Mouse (Mus musculus): ENCODE results near the gene Dpf2. TPM values are rescaled to one million over a fixed set of nuclear protein-coding genes. Genes with fewer than 3 reads are reported as not detected.

The Dpf2 gene
- polyA plus RNA-seq, 1 experiment from 2014 or later, result 128 TPM

DNA sequence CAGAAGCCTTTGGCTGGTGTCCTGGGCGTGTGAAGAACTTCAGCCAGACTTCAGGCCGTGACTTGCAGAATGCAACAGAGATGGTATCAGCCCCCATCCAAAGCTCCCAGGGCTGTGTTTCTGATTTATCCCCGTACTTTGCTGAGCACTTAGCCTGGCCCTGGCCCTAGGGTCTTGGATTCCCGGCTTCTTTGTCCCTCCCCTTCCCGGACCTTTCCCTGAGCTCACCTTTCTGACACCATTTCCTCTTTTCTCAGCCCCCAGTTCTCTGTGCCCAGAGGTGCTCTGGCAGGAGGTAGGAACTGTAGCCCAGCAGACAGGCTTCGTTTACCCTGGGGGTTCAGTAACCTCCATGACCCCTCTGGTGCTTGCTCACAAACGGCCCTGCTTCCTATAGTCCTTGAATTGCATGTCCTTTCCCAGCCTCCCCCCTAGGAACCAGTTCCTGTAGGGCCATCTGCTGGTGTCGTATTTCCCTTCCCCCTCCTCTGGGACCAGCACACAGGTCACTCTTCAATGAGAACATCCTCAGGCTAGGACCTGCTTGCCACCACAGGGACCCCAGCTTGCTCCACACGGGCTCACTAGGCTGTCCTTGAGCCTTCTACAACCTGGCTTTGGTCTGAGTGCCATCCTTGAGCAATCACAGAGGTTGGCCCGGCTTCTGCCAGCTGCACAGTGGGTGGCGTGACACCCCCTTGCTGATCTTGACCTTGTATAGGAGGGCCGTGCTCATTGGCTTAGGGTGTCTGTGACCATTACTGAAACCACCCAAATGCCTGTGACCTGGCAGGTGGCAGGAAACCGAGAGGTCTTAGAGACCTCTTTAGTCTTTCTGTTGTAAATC lies 63.8 kb downstream of the Dpf2 start:
- Histone ChIP-seq H3K36me3 (peaks cover 18% of the 10 kb centered on the region), H3K4me3 (no peak overlapping the region), H3K4me1 (replicated peaks) (peaks cover 66% of the 10 kb centered on the region), H3K9me3 (no peaks in the 10 kb centered on the region), H3K9ac (peak overlapping the region; percentile 72), H3K27ac (peak overlapping the region; percentile 98), H3K4me2 (peak overlapping the region; percentile 66; the same call in 1 of the 2 replicates), H3K27me3 (no peaks in the 10 kb centered on the region)
- no peak for ATAC-seq (ENCODE audit: low FRiP score)
- WGBS, result 43% methylated on average over 13 of the region's 13 CpGs

GRCm38 (mm10) chr19:5848032-5848825 lies 64.6 kb downstream of the Dpf2 start:
- H3K4me3 ChIP-seq, result peak overlapping the region; percentile 7; the same call in 1 of the 2 replicates
- H3K36me3 ChIP-seq, result peaks cover 18% of the 10 kb centered on the region
- H3K9me3 ChIP-seq, result no peaks in the 10 kb centered on the region
- peaks cover 74% of the 10 kb centered on the region for H3K4me1 ChIP-seq (replicated peaks)
- no peak for ATAC-seq (ENCODE audit: low FRiP score)
- H3K9ac ChIP-seq, result peak overlapping the region; percentile 72
- peak overlapping the region; percentile 98 for H3K27ac ChIP-seq
- H3K27me3 ChIP-seq, result no peaks in the 10 kb centered on the region
- H3K4me2 ChIP-seq, result peak overlapping the region; percentile 66; the same call in 1 of the 2 replicates
- 59% methylated on average over 14 of the region's 14 CpGs for WGBS

- H3K4me2 ChIP-seq, result peak overlapping the region; percentile 66
- peak overlapping the region; percentile 98 for H3K27ac ChIP-seq
- H3K27me3 ChIP-seq, result no peaks in the 10 kb centered on the region
- ATAC-seq (ENCODE audit: low FRiP score), result no peak
- H3K4me1 ChIP-seq (replicated peaks), result peaks cover 83% of the 10 kb centered on the region
- peaks cover 9% of the 10 kb centered on the region for H3K36me3 ChIP-seq
- H3K9ac ChIP-seq, result peak overlapping the region; percentile 72
- H3K4me3 ChIP-seq, result peak overlapping the region; percentile 36; the same call in 1 of the 2 replicates
- 38% methylated on average over 4 of the region's 4 CpGs for whole genome bisulfite sequencing
- H3K9me3 ChIP-seq, result no peaks in the 10 kb centered on the region
Observed at GRCm38 (mm10) chr19:5847306-5847796, 65.5 kb downstream of the Dpf2 start.

DNA sequence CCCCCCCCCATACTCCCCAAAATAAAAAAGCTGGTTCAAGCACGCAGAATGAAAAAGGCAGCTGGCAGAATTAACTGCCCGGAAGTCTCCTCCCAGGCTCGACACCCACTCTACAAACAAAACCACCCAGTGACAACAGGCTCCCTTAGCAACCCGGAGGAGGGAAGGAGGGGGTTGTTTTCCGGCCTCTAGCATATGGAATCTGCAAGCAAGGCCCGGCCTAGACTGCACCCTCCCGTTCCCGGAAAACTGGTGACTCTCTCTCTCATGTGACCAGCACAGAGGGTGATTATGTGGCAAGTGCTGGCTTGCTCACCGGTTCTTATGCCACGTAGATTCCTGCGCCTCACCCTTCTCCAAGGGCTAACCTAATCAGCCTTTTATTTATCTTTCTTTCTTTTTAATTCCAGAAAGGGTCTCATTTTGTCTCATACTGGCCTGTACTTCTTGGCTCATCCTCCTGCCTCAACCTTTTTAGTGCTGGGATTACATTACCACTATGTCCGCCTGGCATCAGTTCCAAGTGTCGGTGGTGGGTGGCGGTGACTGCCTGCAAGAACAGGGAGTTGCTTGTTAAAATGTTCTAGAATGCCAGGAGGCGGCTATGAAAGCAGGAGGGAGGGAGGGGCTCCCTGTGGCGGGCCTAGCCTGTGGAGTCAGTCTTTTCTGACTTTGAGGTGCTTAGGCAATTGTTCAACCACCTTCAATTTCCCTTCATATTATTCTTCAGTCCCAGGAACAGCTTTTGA lies 66.1 kb downstream of the Dpf2 start:
- WGBS, result 2% methylated on average over 16 of the region's 16 CpGs
- Histone ChIP-seq H3K27ac (peak overlapping the region; percentile 98), H3K9ac (peak overlapping the region; percentile 72), H3K9me3 (no peaks in the 10 kb centered on the region), H3K27me3 (no peaks in the 10 kb centered on the region), H3K36me3 (peaks cover 3% of the 10 kb centered on the region), H3K4me2 (peak overlapping the region; percentile 66), H3K4me1 (replicated peaks) (peaks cover 88% of the 10 kb centered on the region), H3K4me3 (peak overlapping the region; percentile 36)
- ATAC-seq (ENCODE audit: low FRiP score), result peak; percentile 77

Other genes starting within 250 kb of the Dpf2 start
- 15.0 and 15.4 TPM in 2 replicates for gene Sipa1, start 249.3 kb downstream of the Dpf2 start, polyA plus RNA-seq (2015; fragmentation: Nextera tagmentation; extraction: Ambion mirVana)
- 11.6 and 14.4 TPM in 2 replicates for gene Map3k11, start 224.3 kb downstream of the Dpf2 start, polyA plus RNA-seq (2015; fragmentation: Nextera tagmentation; extraction: Ambion mirVana)
- 21.3 and 24.4 TPM in 2 replicates for gene Pcnx3, start 224.1 kb downstream of the Dpf2 start, polyA plus RNA-seq (2015; fragmentation: Nextera tagmentation; extraction: Ambion mirVana)
- gene Kcnk7, start 208.6 kb downstream of the Dpf2 start, polyA plus RNA-seq (2015; fragmentation: Nextera tagmentation; extraction: Ambion mirVana), result 0.44 and 0.63 TPM in 2 replicates
- gene Ehbp1l1, start 186.7 kb downstream of the Dpf2 start, polyA plus RNA-seq (2015; fragmentation: Nextera tagmentation; extraction: Ambion mirVana), result 6.7 and 10.1 TPM in 2 replicates
- gene Fam89b, start 183.4 kb downstream of the Dpf2 start, polyA plus RNA-seq (2015; fragmentation: Nextera tagmentation; extraction: Ambion mirVana), result 184 and 187 TPM in 2 replicates
- gene Ltbp3, start 172.1 kb downstream of the Dpf2 start, polyA plus RNA-seq (2015; fragmentation: Nextera tagmentation; extraction: Ambion mirVana), result 10.6 and 11.2 TPM in 2 replicates
- 67.6 and 72.4 TPM in 2 replicates for gene Scyl1, start 141.6 kb downstream of the Dpf2 start, polyA plus RNA-seq (2015; fragmentation: Nextera tagmentation; extraction: Ambion mirVana)
- gene Frmd8, start 37.7 kb downstream of the Dpf2 start, polyA plus RNA-seq (2015; fragmentation: Nextera tagmentation; extraction: Ambion mirVana), result 17.5 and 19.3 TPM in 2 replicates
- 2.6 and 2.8 TPM in 2 replicates for gene Slc25a45, start 35.2 kb downstream of the Dpf2 start, polyA plus RNA-seq (2015; fragmentation: Nextera tagmentation; extraction: Ambion mirVana)
- 15.2 and 15.9 TPM in 2 replicates for gene Tigd3, start 18.9 kb downstream of the Dpf2 start, polyA plus RNA-seq (2015; fragmentation: Nextera tagmentation; extraction: Ambion mirVana)
- gene Cdc42ep2, start 11.8 kb upstream of the Dpf2 start, polyA plus RNA-seq (2015; fragmentation: Nextera tagmentation; extraction: Ambion mirVana), result 11.5 and 12.4 TPM in 2 replicates
- 22.6 and 24.2 TPM in 2 replicates for gene Pola2, start 51.2 kb upstream of the Dpf2 start, polyA plus RNA-seq (2015; fragmentation: Nextera tagmentation; extraction: Ambion mirVana)
- gene Slc22a20, start 73.1 kb upstream of the Dpf2 start, polyA plus RNA-seq (2015; fragmentation: Nextera tagmentation; extraction: Ambion mirVana), result not detected in 2 replicates
- 3.3 and 4.7 TPM in 2 replicates for gene Capn1, start 102.9 kb upstream of the Dpf2 start, polyA plus RNA-seq (2015; fragmentation: Nextera tagmentation; extraction: Ambion mirVana)
- 30.6 and 33.0 TPM in 2 replicates for gene Syvn1, start 133.6 kb upstream of the Dpf2 start, polyA plus RNA-seq (2015; fragmentation: Nextera tagmentation; extraction: Ambion mirVana)
- gene Mrpl49, start 144.8 kb upstream of the Dpf2 start, polyA plus RNA-seq (2015; fragmentation: Nextera tagmentation; extraction: Ambion mirVana), result 64.6 and 68.9 TPM in 2 replicates
- 648 and 656 TPM in 2 replicates for gene Fau, start 144.8 kb upstream of the Dpf2 start, polyA plus RNA-seq (2015; fragmentation: Nextera tagmentation; extraction: Ambion mirVana)
- 30.7 and 34.7 TPM in 2 replicates for gene Znhit2, start 148.2 kb upstream of the Dpf2 start, polyA plus RNA-seq (2015; fragmentation: Nextera tagmentation; extraction: Ambion mirVana)
- gene Tm7sf2, start 155.4 kb upstream of the Dpf2 start, polyA plus RNA-seq (2015; fragmentation: Nextera tagmentation; extraction: Ambion mirVana), result 50.4 and 51.6 TPM in 2 replicates
- gene Vps51, start 164.2 kb upstream of the Dpf2 start, polyA plus RNA-seq (2015; fragmentation: Nextera tagmentation; extraction: Ambion mirVana), result 81.8 and 85.5 TPM in 2 replicates
- gene Tmem262, start 167.0 kb upstream of the Dpf2 start, polyA plus RNA-seq (2015; fragmentation: Nextera tagmentation; extraction: Ambion mirVana), result not detected in 2 replicates
- gene Gm28374, start 169.2 kb upstream of the Dpf2 start, polyA plus RNA-seq (2015; fragmentation: Nextera tagmentation; extraction: Ambion mirVana), result 1.1 and 2.3 TPM in 2 replicates
- 79.2 and 82.5 TPM in 2 replicates for gene Zfpl1, start 171.9 kb upstream of the Dpf2 start, polyA plus RNA-seq (2015; fragmentation: Nextera tagmentation; extraction: Ambion mirVana)
- 8.2 and 9.2 TPM in 2 replicates for gene Cdca5, start 172.0 kb upstream of the Dpf2 start, polyA plus RNA-seq (2015; fragmentation: Nextera tagmentation; extraction: Ambion mirVana)
- not detected in 2 replicates for gene AC131692.1, start 181.4 kb upstream of the Dpf2 start, polyA plus RNA-seq (2015; fragmentation: Nextera tagmentation; extraction: Ambion mirVana)
- gene Naaladl1, start 192.8 kb upstream of the Dpf2 start, polyA plus RNA-seq (2015; fragmentation: Nextera tagmentation; extraction: Ambion mirVana), result 0.27 and 0.30 TPM in 2 replicates
- gene Sac3d1, start 205.6 kb upstream of the Dpf2 start, polyA plus RNA-seq (2015; fragmentation: Nextera tagmentation; extraction: Ambion mirVana), result 43.0 and 43.6 TPM in 2 replicates
- 55.7 and 58.3 TPM in 2 replicates for gene Snx15, start 215.3 kb upstream of the Dpf2 start, polyA plus RNA-seq (2015; fragmentation: Nextera tagmentation; extraction: Ambion mirVana)
- not detected in 2 replicates for gene Batf2, start 228.0 kb upstream of the Dpf2 start, polyA plus RNA-seq (2015; fragmentation: Nextera tagmentation; extraction: Ambion mirVana)
- 128 and 133 TPM in 2 replicates for gene Arl2, start 228.5 kb upstream of the Dpf2 start, polyA plus RNA-seq (2015; fragmentation: Nextera tagmentation; extraction: Ambion mirVana)